Mouse (Mus musculus) kidney, postnatal 36 days (tissue): ENCODE results near the gene Gpatch1.
"Not testable (repeated sequence)": the region's sequence is repeated elsewhere in the genome, so short reads cannot be mapped to it uniquely, and the experiment has no call there.

Experiments used
- DNase-seq, 2 experiments: peaks; one replicate each; pipeline ENCODE4 v3.0.0; 2021 to 2022; ENCODE audit warnings: mixed read lengths in 2 of 2

Gpatch1 gene

DNA sequence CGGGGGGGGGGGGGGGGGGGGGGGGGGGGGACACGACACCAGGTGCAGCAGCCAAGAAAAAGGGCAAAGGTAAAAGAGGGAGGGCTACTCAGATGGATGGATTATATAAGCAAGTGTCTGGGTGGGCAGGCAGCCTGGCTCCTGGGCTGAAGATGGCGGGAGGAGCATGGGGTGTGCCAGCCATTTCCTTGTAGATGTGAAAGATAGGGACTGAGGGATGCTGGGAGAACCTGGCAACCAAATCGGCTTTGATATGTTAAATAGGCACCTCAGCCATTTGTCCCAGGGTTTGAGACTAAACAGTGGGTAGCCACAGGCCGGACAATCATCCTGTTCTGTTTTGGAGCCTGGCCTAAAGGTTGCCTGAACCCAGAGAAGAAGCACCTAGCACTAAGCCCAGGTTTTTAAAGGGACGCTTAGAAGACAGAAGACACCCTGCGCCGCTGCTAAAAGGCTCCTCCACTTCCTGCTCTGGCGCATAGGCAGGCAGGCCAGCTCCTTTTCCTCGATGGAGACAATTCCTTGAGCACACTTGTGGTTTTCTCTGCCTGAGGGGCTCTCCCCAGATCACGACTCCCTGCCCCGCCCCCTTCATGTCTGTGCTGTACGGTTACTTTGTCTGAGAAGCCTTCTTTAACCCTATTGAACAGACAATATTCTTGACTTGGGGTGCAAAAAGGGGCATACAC, 4.6 kb upstream of the Gpatch1 start:
- peak in 1 of 2 experiments; percentile 11 for DNase-seq

DNA sequence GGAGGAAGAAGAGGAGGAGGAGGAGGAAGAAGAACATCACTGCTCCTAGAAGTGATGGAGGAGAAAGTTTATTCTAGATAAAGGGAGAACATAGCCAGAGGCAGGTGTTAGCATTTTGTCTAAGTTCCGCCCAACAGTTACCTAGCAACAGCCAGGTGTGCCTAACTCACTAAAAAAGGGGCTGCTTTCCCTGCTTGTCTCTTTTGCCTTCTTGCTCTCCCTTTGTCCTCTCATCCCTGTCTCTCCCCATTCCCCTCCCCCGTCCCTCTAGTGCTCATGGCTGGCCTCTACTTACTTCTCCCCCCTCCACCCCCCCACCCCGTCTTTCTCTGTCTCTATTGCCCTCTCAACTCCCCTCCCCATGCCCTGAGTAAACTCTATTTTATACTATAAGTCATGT, 3.9 kb upstream of the Gpatch1 start:
- DNase-seq, result no peak

DNA sequence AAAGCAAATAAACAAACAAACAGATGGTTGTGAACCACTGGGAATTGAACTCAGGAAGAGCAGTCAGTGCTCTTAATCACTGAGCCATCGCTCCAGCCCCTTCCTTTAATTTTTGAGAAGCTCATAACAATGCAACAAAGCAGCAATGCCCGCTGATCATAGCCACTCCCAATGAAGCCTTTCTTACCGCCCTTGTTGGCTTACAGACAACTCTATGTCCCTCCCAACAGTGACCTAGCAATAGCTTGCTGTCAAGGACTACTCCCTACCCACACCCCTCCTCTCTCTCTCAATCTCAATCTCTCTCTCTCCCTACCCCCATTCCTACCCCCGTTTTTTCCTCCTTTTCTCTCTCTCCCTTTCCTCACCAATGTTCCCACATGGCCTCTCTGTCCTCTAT, 1.5 kb upstream of the Gpatch1 start:
- DNase-seq, result no peak

DNA sequence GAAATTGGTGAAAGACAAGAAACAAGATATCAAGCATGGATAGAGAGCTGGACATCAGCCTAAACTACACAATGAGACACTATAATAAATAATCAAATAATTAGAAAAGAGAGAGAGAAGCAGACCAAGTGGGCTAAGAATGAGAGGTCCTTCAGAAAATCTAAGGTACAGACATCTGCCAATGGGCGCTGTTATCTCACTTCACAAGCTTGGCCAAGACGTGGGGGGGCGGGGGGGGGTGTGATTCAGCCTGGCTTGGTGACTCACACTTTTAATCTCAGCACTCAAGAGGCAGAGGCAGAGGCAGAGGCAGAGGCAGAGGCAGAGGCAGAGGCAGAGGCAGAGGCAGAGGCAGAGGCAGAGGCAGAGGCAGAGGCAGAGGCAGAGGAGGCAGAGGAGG, 981 bp upstream of the Gpatch1 start:
- not testable (repeated sequence) for DNase-seq

DNA sequence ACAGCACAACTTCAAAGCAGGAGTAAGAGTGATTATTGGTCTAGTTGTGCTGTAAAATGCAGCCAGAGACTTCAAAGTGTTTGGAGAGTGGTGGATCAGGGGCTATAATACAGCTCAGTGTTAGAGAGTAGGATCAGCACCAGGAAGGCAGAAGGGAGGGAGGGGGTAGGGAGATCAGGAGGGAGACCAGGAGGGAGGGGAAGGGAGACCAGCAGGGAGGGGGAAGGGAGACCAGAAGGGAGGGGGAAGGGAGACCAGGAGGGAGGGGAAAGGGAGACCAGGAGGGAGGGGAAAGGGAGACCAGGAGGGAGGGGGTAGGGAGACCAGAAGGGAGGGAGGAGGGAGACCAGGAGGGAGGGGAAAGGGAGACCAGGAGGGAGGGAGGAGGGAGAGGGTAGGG, 4.1 kb downstream of the Gpatch1 start:
- no peak for DNase-seq

DNA sequence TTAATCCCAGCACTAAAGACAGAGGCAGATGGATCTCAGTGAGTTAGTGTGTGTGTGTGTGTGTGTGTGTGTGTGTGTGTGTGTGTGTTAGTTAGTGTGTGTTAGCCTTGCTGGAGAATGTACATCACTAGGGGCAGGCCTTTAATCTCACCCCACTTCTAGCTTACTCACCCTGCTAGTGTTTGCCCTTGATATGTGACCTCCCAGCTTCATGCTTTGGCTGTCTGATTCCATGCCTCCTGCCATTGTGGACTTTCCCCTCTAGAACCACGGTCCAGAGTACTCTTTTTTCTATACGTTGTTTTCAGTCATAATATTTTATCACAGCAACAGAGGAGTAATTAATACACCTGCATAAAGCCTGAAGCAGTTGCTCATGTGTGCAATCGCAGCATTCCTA, 7.0 kb downstream of the Gpatch1 start:
- DNase-seq, result no peak

DNA sequence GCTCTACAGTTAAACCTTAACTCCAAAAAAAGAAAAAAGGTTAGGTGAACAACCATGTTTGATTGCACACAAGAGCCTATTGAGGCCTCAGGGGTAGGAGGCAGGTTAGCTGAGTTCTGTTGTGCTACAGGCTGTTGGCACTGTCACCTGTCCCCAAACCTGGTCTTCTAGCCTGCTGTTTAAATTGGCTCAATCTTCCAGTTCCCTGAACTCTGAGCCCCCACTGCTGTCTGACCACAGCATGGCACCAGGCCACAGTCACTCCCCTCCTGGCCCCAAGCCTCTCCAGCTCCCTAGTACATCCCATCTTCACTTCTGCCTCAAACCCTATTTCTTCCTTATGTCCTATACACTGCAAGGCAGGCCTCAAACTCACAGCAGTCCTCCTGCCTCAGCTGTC, 17.4 kb downstream of the Gpatch1 start:
- no peak for DNase-seq

DNA sequence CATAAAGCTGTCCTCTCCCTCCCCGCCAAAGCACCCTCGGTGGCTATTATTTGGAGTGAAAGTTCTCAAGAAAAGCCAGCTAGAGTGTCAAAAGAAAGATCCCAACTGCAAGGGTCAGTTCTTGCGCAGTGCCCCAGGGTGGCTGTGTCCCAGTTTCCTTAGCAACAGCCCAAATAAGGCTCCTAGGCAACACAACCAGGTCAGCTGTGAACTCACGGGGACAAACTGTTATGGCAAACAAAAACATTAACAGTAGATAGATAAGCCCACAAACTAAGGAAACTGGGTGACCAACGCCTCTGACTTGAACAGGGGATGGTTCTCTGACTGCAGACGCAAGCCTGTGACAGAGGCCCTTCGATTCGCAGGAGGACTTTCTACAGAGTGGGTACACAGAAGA, 18.6 kb downstream of the Gpatch1 start:
- peak; percentile 13 to 57 for DNase-seq

DNA sequence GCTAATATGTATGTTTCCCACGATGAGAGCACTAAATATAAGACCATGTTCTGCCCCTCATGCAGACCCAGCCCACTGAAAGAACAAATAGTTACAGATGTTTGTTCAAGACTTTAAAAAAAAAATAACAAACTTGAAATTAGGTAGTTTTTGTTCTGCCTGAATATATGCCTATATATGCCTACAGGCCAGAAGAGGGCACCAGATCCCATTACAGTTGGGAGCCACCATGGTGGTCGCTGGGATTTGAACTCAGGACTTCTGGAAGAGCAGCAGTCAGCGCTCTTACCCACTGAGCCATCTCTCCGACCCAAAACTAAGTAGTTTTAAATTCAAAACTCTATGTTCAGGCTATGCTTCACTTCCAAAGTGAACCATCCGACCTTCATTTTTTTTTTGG, 20.4 kb downstream of the Gpatch1 start:
- peak in 1 of 2 experiments; percentile 9 for DNase-seq

DNA sequence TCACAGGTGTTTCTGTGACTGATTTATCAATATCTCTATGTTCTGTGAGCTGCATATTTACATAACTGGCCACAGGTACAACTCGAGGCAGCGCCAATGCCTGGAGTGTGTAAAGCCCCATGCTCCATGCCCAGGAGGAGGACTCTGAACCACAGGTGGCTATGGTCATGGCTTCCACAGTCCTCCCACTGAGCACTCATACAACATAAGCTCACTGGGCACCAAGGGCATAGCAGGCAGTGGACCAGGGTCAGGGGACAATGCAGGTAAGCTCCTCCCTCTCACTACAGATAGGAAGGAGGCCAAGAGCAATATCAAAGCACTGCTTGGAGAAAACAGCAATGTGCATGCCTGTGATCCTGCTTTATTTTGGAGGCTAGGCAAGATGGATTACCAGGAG, 22.6 kb downstream of the Gpatch1 start:
- DNase-seq, result no peak

DNA sequence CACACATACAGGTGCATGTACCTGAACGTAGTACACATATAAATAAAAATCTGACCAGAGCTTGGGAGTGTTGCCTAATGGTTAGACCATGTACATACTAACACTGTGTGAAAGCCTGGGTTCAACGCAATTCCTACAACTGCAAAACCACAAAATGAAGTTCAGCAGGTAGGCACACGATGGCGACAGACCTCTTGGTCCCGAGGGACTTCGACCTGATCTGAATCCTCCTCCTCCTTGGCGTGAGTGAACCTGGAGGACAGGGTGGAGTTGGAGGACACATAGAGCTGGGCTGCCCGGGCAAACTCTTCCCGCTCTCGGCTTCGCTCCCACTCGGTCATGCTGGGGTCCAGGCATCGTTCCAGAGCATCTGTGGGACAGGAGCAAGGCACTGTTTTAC, 24.8 kb downstream of the Gpatch1 start:
- DNase-seq, result peak in 1 of 2 experiments; percentile 17

DNA sequence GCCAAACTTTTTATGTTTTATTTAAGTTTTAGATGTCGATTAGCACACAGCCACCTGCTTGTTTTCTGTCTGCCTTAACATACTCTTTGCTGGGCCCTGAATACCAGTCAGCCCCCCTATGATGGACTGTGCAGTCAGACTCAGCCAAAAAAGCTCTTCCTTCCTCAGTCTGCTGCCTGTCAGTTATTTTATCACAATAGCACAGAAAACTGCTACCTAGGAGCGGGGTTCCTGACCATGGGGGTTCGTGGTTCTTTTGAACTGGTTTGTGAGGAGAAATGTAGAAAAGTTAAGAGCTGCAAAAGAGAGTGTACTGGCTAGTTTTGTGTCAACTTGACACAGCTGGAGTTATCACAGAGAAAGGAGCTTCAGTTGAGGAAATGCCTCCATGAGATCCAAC, 39.3 kb downstream of the Gpatch1 start:
- no peak for DNase-seq

DNA sequence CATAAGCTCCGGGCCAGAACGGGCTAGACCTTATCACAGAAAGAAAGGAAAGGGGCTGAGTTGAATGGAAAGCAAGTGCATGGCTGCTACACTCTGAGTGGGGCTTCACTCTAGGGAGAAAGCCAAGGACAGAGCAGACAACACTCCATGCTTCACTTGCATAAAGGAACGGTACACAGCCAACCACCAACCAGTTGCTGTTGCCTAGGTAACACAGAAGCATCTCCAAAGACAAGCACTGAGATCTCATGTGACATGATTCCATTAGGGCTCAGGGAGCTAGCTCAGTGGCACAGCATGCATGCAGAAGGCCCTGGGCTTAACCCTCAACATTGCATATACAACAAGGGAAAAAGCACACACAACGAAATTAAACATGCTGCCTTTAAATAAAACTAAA, 40.8 kb downstream of the Gpatch1 start:
- DNase-seq, result no peak

DNA sequence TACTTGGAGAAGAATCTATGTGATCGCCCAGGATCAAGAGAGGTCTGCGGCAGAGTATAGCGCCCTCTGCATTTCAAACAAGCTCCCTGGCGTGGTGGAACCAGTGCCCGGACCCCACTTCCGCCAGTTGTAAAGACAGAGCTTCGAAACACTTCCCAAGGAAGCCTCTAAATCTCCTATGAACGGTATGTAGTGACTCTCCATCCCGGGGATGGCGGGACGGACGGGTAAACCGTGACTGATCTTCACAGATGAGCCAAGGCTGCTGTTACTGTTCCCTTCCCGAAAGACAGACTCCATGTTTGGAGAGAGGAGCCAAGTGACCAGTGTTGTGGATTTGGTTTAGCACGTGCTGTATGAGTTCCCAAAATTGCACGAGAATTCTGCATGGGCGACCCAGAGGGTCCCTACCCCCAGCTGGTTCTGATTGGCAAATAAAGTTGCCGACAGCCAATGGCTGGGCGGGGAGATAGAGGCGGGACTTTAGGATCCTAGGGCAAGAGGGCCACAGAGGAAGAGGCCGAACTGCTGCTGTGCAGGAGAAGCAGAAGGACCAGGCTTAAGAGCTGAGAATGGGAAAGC, 48.7 kb downstream of the Gpatch1 start:
- DNase-seq, result peak; percentile 32 to 62

DNA sequence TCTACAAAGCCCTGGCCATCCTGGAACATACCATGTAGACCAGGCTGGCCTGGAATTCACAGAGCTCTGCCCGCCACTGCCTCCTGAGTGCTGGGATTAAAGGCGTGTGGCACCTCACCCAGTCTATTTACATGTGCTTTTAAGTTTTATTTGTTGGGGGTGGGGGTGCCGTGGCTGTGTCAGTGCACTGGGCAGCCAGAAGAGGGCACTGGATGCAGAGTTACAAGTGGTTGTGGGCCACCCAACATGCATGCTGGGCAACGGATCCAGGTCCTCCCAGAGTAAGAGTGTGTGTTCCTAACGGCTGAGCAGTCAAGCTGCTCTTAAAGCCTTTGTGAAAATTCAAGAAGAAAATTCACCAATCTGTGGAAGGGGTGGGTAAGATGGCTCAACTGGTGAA, 50.4 kb downstream of the Gpatch1 start:
- peak; percentile 13 to 44 for DNase-seq

DNA sequence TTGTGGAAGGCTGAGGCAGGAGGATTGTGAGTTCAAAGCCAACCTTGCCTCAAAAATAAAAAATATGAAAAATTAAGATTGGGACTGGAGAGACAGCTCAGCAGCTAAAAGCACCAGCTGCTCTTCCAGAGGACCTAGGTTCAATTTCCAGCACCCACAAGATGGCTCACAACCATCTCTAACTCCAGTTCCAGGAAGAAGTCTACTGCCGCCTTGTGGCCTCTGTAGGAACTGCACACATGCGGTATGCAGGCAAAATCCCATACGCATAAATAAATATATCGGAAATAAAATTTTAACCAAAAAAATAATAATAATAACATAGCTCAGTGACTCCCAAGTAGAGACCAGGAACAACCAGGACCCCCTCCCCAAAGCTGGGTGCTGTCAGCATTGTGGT, 51.6 kb downstream of the Gpatch1 start:
- DNase-seq, result peak in 1 of 2 experiments; percentile 33

DNA sequence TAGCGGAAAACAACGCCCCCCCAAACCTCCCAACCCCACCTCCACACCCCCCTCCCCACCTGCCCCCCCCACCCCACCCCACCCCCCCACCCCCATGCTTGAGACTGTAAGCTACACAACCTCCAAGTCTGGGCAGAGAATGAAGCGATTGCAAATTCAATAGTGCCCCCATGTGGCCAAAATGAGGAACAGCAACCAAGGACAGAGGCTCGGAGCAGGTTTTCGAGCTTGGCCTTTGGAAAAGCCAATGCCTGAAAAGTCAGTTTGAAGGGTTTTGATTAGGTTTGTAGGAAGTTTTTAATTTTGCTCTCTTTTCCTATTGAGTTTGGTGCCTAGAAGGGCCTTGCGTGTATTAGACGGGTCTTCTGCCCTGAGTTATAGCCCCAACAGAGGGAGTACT, 53.5 kb downstream of the Gpatch1 start:
- peak; percentile 56 to 71 for DNase-seq

DNA sequence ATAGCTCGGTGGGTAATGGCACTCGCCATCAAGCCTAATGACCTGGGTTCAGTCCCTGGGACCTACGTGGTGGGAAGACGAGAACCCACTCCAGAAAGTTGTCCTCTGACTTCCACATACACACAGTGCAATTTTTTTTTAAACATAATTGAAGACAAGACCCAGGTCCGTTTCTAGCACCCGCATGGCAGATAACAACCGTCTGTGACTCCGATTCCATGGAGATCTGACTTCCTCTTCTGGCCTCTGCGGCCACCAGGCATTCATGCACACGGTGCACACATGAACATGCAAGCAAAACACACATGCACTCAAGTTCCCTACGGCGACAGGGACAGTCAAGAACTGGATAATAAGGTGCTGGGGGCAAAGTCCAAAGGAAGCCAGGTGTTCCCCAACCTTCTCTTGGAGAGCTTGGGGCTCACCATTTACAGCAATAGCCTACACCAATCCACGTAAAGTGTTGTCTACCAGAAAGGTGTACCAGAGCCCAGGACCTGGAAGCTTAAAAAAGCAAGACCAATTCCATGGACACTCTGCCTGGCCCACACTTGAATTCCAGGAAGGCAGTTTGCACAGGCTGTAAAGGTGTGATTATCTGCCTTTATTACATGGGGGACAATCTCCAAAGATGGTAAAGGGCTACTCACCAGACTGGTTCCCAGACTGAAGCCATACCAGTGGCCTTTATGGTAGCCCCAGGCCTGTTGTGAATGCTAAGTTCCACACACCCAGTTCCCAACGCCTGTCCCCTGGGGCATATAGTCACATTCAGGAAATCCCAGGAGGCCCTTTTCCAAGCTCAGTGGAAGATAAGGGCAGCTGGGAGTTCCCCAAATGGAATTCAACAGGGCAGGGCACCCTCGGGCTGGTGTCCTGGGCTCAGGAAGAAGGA, 54.4 kb downstream of the Gpatch1 start:
- DNase-seq, result no peak

DNA sequence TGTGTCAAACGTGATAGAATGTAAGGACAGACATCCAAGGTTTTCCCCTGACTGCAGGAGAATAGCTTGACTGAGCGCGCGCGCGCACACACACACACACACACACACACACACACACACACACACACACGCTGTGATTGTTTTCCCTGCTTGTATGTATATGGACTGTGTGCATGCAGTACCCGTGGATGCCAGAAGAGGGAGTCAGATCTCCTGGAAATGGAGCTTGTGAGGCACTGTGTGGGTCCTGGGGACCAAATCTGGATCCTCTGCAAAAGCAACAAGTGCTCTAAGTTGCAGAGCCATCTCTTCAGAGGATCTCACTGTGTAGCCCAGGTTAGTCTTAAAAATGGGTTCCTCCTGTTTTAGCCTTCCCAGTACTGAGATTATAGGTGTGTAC, 58.9 kb downstream of the Gpatch1 start:
- DNase-seq, result peak in 1 of 2 experiments; percentile 30

DNA sequence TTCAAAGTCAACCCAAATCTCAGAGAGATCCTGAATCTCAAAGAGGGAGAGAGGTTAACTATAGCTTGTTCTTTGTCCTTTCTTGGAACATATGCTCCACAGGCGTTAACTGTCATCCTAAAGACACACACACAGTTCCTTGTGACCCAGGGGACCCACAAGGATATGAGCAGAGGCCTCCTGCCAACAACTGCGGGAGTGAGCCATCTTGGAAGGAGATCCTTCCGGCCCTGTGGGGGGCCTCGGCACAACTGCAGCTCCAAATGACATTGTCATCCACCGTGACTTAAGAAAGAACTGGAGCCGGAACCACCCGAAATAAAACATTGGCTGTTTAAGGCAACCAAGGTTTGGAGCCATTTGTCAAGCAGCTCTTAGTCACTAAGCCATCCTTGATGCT, 59.9 kb downstream of the Gpatch1 start:
- peak in 1 of 2 experiments; percentile 22 for DNase-seq

DNA sequence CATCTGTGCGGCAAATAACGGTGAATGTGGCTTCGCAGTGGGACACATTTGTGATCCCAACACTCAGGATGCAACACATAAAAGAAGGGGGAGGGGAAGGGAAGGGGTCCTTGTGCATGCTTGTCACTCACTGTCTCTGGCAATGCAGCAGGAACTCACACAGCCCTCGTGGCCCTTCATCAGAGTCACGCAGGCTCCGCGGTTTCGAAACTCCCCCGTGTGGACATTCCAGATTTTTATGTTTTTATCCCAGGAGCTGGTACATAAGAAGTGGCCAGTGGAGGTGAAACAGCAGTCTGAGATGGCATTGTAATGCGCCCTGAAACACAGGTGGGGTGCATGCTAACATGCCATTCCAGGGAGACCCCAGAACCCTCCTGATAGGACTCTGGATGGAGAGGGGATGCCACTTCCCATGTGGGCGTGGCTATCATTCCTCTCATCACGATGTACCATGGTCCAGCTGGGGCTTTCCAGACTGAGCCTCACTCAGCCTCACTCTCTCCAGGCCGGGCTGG, 66.1 kb downstream of the Gpatch1 start:
- DNase-seq, result peak; percentile 40 to 64

DNA sequence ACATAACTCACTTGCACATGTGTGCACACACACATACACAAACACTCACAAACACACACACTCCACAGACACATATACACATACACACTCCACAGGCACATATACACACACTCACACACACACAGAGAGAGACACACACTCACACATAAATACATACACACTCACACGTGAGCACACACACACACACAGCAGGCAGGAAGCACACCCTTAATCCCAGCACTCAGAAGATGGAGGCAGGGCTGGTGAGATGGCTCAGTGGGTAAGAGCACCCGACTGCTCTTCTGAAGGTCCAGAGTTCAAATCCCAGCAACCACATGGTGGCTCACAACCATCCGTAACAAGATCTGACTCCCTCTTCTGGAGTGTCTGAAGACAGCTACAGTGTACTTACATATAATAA, 80.3 kb downstream of the Gpatch1 start:
- DNase-seq, result not testable (repeated sequence)

DNA sequence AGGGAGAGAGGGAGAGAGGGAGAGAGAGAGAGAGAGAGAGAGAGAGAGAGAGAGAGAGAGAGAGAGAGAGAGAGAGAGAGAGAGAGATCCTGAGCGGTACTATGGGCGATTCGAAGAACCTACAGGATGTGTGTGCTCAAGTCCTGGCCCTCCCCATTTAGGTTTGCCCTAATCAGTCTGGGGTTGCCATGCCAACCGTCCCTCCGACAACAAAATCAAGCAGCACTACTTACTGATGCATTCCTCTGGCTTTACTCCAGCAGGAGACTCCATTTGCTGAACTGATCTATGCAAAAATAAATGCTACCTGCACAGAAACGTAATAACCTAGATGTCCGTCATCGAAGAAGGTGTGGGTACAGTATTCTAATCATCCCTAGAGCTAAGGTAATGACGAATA, 82.9 kb downstream of the Gpatch1 start:
- DNase-seq, result peak; percentile 65 to 72
